In genomic region chr11:53590368-53590768, GRCm38 (mm10) we compare ENCODE assay signal across 8 mouse cellular contexts. TPM values are rescaled to one million over a fixed set of nuclear protein-coding genes. Genes with fewer than 3 reads are reported as not detected.
DNase-seq lines count a peak whose midpoint lies in the region; ATAC-seq lines count a peak whose summit lies in the region.

No protein-coding gene starts in this region.

- H3K4me1 ChIP-seq in erythroblast, embryonic 14.5 days (ENCODE audit: control insufficient read depth) = peaks cover 10% of the 10 kb centered on the region
- H3K4me1 ChIP-seq in limb, embryonic 11.5 days (ENCODE audit: control insufficient read depth, insufficient read depth, low read length) = no peaks in the 10 kb centered on the region
- H3K4me1 ChIP-seq in neural tube, embryonic 11.5 days (ENCODE audit: control insufficient read depth, insufficient read depth, low read length) = no peaks in the 10 kb centered on the region

- no peak overlapping the region for H3K4me2 ChIP-seq in limb, embryonic 11.5 days (ENCODE audit: low read depth, severe bottlenecking)
- H3K4me2 ChIP-seq in neural tube, embryonic 11.5 days (ENCODE audit: low read depth) = no peak overlapping the region

- H3K27ac ChIP-seq in limb, embryonic 11.5 days (replicated peaks; ENCODE audit: low read depth, low read length) = no peak overlapping the region
- H3K27ac ChIP-seq in neural tube, embryonic 11.5 days (ENCODE audit: low read depth, low read length) = no peak overlapping the region

- H3K4me3 ChIP-seq in erythroblast, embryonic 14.5 days (replicated peaks) = peak overlapping the region; percentile 58
- no peak overlapping the region for H3K4me3 ChIP-seq in limb, embryonic 11.5 days (ENCODE audit: low read depth, low read length)
- H3K4me3 ChIP-seq in neural tube, embryonic 11.5 days (ENCODE audit: low read depth, low read length) = no peak overlapping the region

- no peaks in the 10 kb centered on the region; the same call in 1 of the 2 replicates for H3K36me3 ChIP-seq in erythroblast, embryonic 14.5 days (ENCODE audit: control insufficient read depth)
- peaks cover 3% of the 10 kb centered on the region; the same call in 1 of the 2 replicates for H3K36me3 ChIP-seq in limb, embryonic 11.5 days (ENCODE audit: control insufficient read depth, insufficient read depth, low read length)
- peaks cover 5% of the 10 kb centered on the region; the same call in 1 of the 2 replicates for H3K36me3 ChIP-seq in neural tube, embryonic 11.5 days (ENCODE audit: control insufficient read depth, insufficient read depth, low read length)

- peak; percentile 88 for ATAC-seq in activated CD4-positive, CD25-positive, alpha-beta regulatory T cell, adult 4 months
- ATAC-seq in limb, embryonic 11.5 days (ENCODE audit: insufficient number of reproducible peaks, low FRiP score, low TSS enrichment, low read depth) = no peak
- ATAC-seq in neural tube, embryonic 11.5 days (ENCODE audit: insufficient read depth, low FRiP score, low TSS enrichment) = no peak

- H3K9ac ChIP-seq in limb, embryonic 11.5 days (ENCODE audit: low read length) = no peak overlapping the region
- no peak overlapping the region for H3K9ac ChIP-seq in neural tube, embryonic 11.5 days (ENCODE audit: low read length)

- H3K27me3 ChIP-seq in erythroblast, embryonic 14.5 days (ENCODE audit: control insufficient read depth) = no peaks in the 10 kb centered on the region
- no peaks in the 10 kb centered on the region for H3K27me3 ChIP-seq in limb, embryonic 11.5 days (ENCODE audit: control insufficient read depth, insufficient read depth, low read length)
- no peaks in the 10 kb centered on the region for H3K27me3 ChIP-seq in neural tube, embryonic 11.5 days (ENCODE audit: control insufficient read depth, insufficient read depth, low read length)

- peak; percentile 12 for DNase-seq in kidney, adult 18-20 months
- DNase-seq in kidney, adult 11 months = no peak
- DNase-seq in CD8-positive naive resting alpha-beta T cell, adult 2 months (ENCODE audit: low read depth in 2 of 2, low spot score in 2 of 2) = peak; percentile 71 to 79
- DNase-seq in limb, embryonic 11.5 days (ENCODE audit: low spot score) = peak; percentile 75
- DNase-seq in neural tube, embryonic 11.5 days (ENCODE audit: low spot score) = peak; percentile 34
- DNase-seq in ovary, postnatal 10 days (ENCODE audit: low spot score) = no peak

- H3K9me3 ChIP-seq in erythroblast, embryonic 14.5 days (ENCODE audit: control insufficient read depth, low read length) = no peaks in the 10 kb centered on the region
- H3K9me3 ChIP-seq in limb, embryonic 11.5 days (ENCODE audit: control insufficient read depth, low read length) = no peaks in the 10 kb centered on the region
- no peaks in the 10 kb centered on the region for H3K9me3 ChIP-seq in neural tube, embryonic 11.5 days (ENCODE audit: control insufficient read depth, low read length)

- WGBS in limb, embryonic 11.5 days = 47% methylated on average over 15 of the region's 15 CpGs
- 39% methylated on average over 15 of the region's 15 CpGs for WGBS in neural tube, embryonic 11.5 days

RNA-seq across cellular contexts. Expression of gene Kif3a, which starts 23.2 kb away (rescaled TPM):
- polyA plus RNA-seq in activated CD4-positive, CD25-positive, alpha-beta regulatory T cell, adult 4 months (2017; shearing (Covaris generic)) = 1 to 10 TPM; 5.9 to 7.8 TPM
- 0.31 and 0.37 TPM in 2 replicates for polyA plus RNA-seq in erythroblast, embryonic 14.5 days (2012)
- 72.0 and 79.4 TPM in 2 replicates for polyA plus RNA-seq in limb, embryonic 11.5 days (2014; fragmentation: Nextera tagmentation; extraction: Ambion mirVana)
- 95.4 and 108 TPM in 2 replicates for polyA plus RNA-seq in neural tube, embryonic 11.5 days (2014; fragmentation: Nextera tagmentation; extraction: Ambion mirVana)

RNA-seq across cellular contexts. Expression of gene Il4, which starts 28.1 kb away (rescaled TPM):
- 10 to 100 TPM in 1 of 2 experiments, 1 to 10 TPM in 1; 8.8 to 10.4 TPM for polyA plus RNA-seq in activated CD4-positive, CD25-positive, alpha-beta regulatory T cell, adult 4 months (2017; shearing (Covaris generic))
- polyA plus RNA-seq in erythroblast, embryonic 14.5 days (2012) = not detected in 2 replicates
- polyA plus RNA-seq in limb, embryonic 11.5 days (2014; fragmentation: Nextera tagmentation; extraction: Ambion mirVana) = 0.88 and 2.1 TPM in 2 replicates
- 2.5 and 4.0 TPM in 2 replicates for polyA plus RNA-seq in neural tube, embryonic 11.5 days (2014; fragmentation: Nextera tagmentation; extraction: Ambion mirVana)

RNA-seq across cellular contexts. Expression of gene Il13, which starts 44.1 kb away (rescaled TPM):
- not detected for polyA plus RNA-seq in activated CD4-positive, CD25-positive, alpha-beta regulatory T cell, adult 4 months (2017; shearing (Covaris generic))
- 0.07 TPM in 1 of 2 replicates, not detected in the other for polyA plus RNA-seq in erythroblast, embryonic 14.5 days (2012)
- not detected in 2 replicates for polyA plus RNA-seq in limb, embryonic 11.5 days (2014; fragmentation: Nextera tagmentation; extraction: Ambion mirVana)
- not detected in 2 replicates for polyA plus RNA-seq in neural tube, embryonic 11.5 days (2014; fragmentation: Nextera tagmentation; extraction: Ambion mirVana)

Comparison
In these comparisons a context has a peak if more than half of its experiments do, and no peak if none do; other contexts are left out.
1. DNase-seq: peak in kidney, adult 18-20 months (single experiment), CD8-positive naive resting alpha-beta T cell, adult 2 months (2 of 2), limb, embryonic 11.5 days (single experiment) and neural tube, embryonic 11.5 days (single experiment); none in kidney, adult 11 months (single experiment) and ovary, postnatal 10 days (single experiment).